Mouse (Mus musculus): ENCODE results near the gene Gnaq.

GRCm38 (mm10) chr19:16168653-16169198, 36.1 kb downstream of the Gnaq start:
- TF ChIP-seq EP300 (IDR thresholded peaks at IDR 0.05; ENCODE audit: low read length) (no peak), NRF1 (IDR thresholded peaks at IDR 0.05; ENCODE audit: low read depth, low read length) (no peak), CTCF (conservative IDR thresholded peaks at IDR 0.05 in 1 of 2, IDR thresholded peaks at IDR 0.05 in 1 of 2; ENCODE audit: low read depth in 2 of 2, low read length in 2 of 2) (no peak), TCF12 (IDR thresholded peaks at IDR 0.05; ENCODE audit: low read depth, low read length) (no peak), SMC3 (IDR thresholded peaks at IDR 0.05; ENCODE audit: low read depth, low read length) (no peak), MAFK (IDR thresholded peaks at IDR 0.05; ENCODE audit: insufficient replicate concordance, low read length) (no peak), NELFE (IDR thresholded peaks at IDR 0.05; ENCODE audit: low read depth, low read length) (no peak), RAD21 (IDR thresholded peaks at IDR 0.05; ENCODE audit: low read depth, low read length) (no peak), POLR2A (IDR thresholded peaks at IDR 0.05; ENCODE audit: low read depth, low read length) (no peak), JUN (IDR thresholded peaks at IDR 0.05; ENCODE audit: insufficient read depth, low read depth, low read length) (no peak), BHLHE40 (IDR thresholded peaks at IDR 0.05; ENCODE audit: low read depth, low read length) (no peak), ZC3H11A (IDR thresholded peaks at IDR 0.05; ENCODE audit: low read depth, low read length) (no peak)

Data from CH12.LX (cell line).